Mouse (Mus musculus): ENCODE data around the gene Klf15.

DNA sequence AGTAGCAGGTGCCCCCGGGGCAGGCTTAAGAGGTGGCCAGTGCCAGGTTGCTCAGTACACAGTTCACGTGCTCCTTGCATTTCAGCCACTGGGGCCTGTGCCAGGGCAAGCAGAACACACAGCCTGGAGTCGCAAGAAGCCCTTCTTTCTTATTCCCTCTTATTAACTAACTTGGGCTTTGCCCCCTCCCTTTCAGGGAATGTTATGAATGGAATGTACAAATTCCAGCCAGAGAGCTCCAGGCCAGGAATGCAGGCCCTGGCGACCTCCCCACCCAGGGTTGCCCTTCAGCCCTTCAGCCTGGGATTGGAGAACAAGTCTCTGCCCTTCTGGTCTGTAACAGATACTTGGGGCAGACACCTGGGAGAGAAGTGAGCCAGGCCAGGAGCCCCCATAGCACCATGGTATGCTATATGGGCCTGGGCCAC lies 45.8 kb downstream of the Klf15 start:
- no peak for TF ChIP-seq CTCF (IDR thresholded peaks at IDR 0.05; ENCODE audit: low read depth)
- TF ChIP-seq EP300 (IDR thresholded peaks at IDR 0.05; ENCODE audit: low read depth): no peak

All from liver, embryonic 14.5 days (tissue).